Mouse (Mus musculus) layer of hippocampus, adult 11-12 months (tissue): Measurements from ENCODE around the gene Gm10309.

Experiments used
- DNase-seq: peaks from one replicate; pipeline ENCODE4 v3.0.0; 2022; ENCODE audit warnings: low spot score

Gm10309 gene

DNA sequence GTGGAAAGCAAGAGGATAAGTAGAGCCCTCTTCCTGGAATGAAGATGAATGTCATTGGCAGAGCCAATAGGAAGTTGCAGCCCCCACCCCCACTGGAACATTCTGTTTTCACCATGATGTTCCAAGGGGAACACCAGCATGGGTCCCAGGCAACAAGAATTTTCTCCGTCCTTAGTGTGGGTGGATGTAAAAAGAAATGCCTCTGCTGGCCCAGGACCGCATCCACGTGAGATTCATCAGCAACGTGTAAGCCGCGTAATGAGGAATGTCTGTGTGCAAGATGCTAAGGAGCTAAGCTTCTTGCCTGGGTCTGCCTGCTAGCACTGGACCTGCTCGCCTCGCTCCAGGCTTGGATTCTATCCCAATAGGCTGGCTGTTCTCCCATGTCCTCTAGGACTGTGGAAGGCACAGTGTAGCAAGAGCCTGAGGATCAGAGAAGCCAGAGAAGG is at the start of gene Gm10309:
Gene Gm10309 (minus strand): TSS at position 50 of the 449 bp plus-strand sequence.
- DNase-seq = peak; percentile 43

- DNase-seq = no peak
Measured at GRCm38 (mm10) chr17:86551995-86552394, 47.0 kb upstream of the Gm10309 start.

DNA sequence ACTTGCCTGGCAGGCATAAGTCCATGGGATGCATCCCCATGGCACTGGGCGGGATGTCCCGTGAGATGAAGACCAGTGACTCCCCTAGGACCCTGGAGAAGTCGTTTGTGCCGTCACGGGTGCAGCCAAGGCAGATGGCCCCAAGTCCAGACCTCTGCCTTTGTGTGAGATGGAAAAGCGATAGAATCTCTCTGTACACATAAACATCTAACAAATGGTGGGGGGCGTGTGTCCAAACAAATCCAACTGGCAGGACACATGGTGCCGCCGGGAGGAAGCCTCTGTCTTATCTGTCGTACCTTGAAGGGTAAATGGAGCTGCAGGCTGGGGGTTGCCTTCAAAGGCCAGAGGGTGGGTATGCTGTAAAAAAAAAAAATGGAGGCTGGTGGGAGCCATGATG is 46.5 kb upstream of the Gm10309 start:
- no peak for DNase-seq

GRCm38 (mm10) chr17:86549128-86549527 is 44.1 kb upstream of the Gm10309 start:
- no peak for DNase-seq

DNA sequence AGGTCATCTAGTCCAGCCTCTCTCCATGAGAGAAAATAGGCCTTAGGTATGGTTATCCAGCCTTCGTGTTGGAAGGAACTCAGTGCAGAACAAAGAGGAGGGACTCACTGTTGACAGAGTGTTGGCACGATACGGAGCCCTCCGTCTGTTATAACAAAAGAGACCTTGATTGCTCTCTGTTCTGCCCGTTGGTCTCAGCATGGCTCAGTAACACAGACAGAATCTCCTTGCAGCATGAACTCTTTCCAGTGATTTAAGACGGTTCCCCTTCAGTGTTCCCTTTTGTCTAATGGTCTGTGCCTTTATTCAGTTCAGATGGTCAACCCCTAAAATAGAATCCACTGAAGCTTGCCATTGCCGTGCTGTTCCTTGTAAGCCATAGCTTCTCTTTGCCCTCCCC is 41.5 kb upstream of the Gm10309 start:
- no peak for DNase-seq

GRCm38 (mm10) chr17:86539881-86540430 is 34.9 kb upstream of the Gm10309 start:
- DNase-seq = no peak

- DNase-seq = peak; percentile 92
Measured at GRCm38 (mm10) chr17:86535827-86536656, 31.0 kb upstream of the Gm10309 start.

DNA sequence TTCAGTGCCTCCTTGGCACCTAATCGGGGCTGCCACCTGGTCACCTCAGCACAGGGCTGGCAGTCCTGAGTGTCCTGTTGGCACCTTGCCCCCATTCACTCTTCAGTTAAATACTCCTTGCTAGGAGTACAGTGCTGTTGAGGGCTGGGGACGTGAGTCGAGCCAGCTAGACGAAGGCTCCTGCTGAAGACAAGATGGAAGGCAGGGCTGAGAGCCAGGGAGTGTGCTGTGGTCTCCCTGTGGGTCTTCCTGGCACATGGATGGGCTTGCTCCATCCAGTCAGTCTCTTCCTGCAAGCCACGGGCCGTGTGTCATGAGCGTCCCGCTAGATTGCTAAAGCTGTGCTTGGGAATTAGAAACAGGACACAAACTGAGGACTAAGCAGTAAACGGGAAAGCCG is 30.1 kb upstream of the Gm10309 start:
- no peak for DNase-seq

GRCm38 (mm10) chr17:86533549-86533851 is 28.5 kb upstream of the Gm10309 start:
- no peak for DNase-seq

DNA sequence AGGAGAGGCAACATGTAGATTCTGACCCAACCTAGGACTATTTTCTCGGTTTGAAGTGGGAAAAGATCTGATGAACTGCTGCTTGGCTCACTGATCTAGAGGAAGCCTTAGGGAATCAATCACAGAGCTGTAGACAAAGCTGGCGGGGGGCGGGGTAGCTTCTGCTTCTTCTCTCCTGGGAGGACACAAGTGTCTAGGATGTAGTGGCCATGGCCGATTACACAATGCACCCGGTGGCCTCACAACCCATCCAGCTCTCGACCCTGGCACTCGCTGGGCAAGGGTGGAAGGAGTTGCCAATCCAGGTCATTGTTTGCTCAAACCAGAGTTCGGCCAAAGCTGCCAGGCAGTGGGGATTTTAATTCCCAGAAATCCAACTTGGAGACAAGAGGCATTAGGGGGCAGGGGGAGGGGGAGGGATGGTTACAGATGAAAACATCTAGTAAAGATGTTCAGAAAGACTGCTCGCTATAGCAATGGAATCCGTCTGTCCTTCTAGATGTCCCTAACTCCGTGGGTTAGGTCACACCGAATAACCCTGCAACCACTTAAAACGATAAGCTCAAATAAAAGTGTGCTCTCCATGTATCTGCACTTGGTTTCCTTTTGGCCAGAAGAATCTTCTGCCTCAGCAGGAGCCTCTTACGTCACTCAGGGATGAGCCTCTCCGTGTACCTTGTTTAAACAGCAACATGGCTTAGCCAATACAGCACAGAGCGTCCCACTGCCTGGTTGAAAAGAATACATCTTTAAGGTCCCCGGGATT is 27.9 kb upstream of the Gm10309 start:
- no peak for DNase-seq

DNA sequence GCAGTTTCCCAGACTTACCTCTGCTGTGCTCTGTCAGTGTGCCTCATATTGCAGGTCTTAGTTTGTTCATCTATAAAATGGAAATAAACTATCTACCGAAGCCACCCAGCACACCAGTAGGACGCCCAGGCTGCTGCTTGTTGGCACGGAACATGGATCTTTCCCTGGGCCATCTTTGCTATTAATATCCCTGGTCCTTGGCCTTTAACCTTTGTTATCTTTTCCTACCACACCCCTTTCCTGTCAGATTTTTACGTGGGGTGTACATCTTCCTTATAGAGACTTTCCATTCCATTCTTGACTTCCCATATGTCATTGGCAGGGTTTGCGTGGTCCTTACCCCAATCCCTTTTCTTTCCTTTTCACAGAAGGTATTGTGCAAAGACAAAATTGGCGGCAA is 26.2 kb upstream of the Gm10309 start:
- no peak for DNase-seq

DNA sequence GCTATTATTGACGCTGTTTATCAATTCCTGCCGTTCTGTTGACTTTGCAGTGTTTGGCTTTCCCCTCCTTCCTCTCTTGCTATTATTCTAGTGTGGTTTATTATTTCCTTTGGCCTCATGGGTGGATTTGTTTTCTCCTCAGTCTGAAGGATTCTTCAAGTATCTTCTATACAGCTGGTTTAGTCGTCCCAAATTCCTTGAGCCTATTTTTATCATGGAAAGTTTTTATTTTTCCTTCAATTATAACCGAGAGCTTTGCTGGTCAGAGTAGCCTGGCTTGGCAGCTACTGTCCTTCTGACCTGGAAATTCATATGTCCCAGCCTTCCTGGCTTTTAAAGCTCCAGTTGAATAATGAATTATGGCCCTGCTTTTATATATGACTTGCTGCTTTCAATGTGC is 24.4 kb upstream of the Gm10309 start:
- no peak for DNase-seq

DNA sequence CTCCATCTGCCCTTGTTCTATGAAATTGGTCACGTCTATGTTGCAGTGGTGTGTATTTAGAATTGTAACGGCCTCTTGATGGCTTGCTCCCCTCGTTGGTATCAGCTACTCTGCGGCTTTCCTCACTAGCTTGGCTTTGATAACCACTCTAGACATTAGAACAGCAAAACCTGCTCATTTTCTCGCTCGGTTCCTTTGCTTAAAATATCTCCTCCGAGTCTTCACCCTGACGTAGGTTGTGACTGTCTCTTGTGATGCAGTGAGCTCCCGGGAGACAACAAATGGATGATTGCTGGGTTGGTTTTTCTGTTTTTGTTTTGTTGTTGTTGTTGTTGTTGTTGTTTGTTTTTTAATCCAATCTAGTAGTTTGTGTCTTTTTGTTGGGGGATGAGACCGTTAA is 24.0 kb upstream of the Gm10309 start:
- no peak for DNase-seq

- no peak for DNase-seq
Measured at GRCm38 (mm10) chr17:86527298-86527697, 22.3 kb upstream of the Gm10309 start.

GRCm38 (mm10) chr17:86526016-86526415 is 21.0 kb upstream of the Gm10309 start:
- DNase-seq = no peak

DNA sequence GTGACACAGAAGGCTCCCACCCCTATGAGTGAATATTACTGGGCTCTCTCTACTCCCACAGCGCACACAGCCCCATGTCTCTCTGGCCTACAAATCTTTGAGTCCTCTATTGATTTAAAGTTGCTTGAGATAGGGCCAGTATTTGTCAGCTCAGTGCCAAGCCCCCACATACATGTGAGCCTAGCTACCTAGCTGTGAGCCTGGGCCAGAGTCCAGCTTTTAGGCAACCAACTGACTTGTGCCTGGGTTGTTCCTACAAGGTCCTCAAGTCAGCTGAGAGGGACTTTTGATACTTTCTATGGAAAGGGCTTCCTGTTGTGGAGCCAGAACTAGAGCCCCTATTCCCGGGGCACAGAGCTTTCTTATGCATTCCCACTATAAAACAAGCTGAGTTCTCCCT is 20.0 kb upstream of the Gm10309 start:
- DNase-seq = no peak

- DNase-seq = no peak
Measured at GRCm38 (mm10) chr17:86523843-86524242, 18.8 kb upstream of the Gm10309 start.

- no peak for DNase-seq
Measured at GRCm38 (mm10) chr17:86523374-86523773, 18.3 kb upstream of the Gm10309 start.

GRCm38 (mm10) chr17:86522649-86523048 is 17.6 kb upstream of the Gm10309 start:
- DNase-seq = no peak

- DNase-seq = no peak
Measured at GRCm38 (mm10) chr17:86521252-86521651, 16.2 kb upstream of the Gm10309 start.

GRCm38 (mm10) chr17:86518604-86519003 is 13.6 kb upstream of the Gm10309 start:
- DNase-seq = no peak

- DNase-seq = no peak
Measured at GRCm38 (mm10) chr17:86516630-86517029, 11.6 kb upstream of the Gm10309 start.

DNA sequence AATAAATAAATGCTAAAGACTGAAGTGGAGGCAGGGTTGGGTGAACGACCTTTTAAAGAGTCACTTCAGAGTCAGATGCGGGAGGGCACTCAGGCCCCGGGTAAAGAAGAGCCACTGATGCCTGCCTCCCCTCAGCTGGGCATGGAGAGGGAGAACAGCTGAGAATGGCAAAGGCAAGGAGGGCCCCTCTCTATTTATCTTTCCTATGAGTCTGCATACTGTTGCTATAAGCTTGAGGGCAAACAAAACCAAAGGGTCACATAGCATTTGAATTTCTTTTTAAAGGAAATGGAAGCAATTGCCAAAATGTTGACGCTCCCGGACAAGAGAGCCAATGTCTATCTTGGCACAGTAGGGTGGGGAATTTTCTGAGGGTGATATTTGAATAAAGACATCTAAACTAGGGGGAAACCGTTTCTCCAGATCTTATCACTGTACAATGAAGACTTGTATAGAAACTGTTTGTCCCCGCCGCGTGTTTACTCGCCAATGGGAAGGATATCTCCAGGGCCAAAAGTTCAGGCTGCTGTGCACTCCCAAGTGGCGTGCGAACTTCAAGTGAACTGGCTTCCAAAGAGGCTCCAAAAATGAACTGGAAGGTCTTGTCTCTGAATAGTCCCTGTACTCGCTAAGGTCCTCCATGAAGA is 10.1 kb upstream of the Gm10309 start:
- DNase-seq = no peak
